ENCODE assay signal across 14 mouse cellular contexts in genomic region chr3:153636094-153636803, GRCm38 (mm10).
DNase-seq lines count a peak whose midpoint lies in the region; ATAC-seq lines count a peak whose summit lies in the region.
"Had no signal": no experiment of that assay in that cellular context is flagged by ENCODE, and none has a peak within 500 bp of the region (broad histone marks: within the 10 kb centered on the region; RNA-seq: fewer than 3 reads in every experiment).

No protein-coding gene starts in this region.

- intact Hi-C loops in gastrocnemius, postnatal 36 days (cut with DNase I) = no loop called here

- H3K27ac ChIP-seq in forebrain, embryonic 10.5 days = 0 out of 2 replicates have a peak overlapping the region, but pooled peaks have one; percentile 12
- no peak overlapping the region for H3K27ac ChIP-seq in forebrain, embryonic 14.5 days (ENCODE audit: low read depth, low read length)
- peak overlapping the region; percentile 42; the same call in 1 of the 2 replicates for H3K27ac ChIP-seq in limb, embryonic 11.5 days (replicated peaks; ENCODE audit: low read depth, low read length)
- no peak overlapping the region for H3K27ac ChIP-seq in limb, embryonic 10.5 days
- peak overlapping the region; percentile 75 for H3K27ac ChIP-seq in limb, embryonic 12.5 days
- H3K27ac ChIP-seq: heart, embryonic 10.5 days had no signal

- H3K4me1 ChIP-seq in forebrain, embryonic 10.5 days = peaks cover 15% of the 10 kb centered on the region; the same call in 1 of the 2 replicates
- H3K4me1 ChIP-seq in forebrain, embryonic 14.5 days (ENCODE audit: control insufficient read depth, insufficient read depth, low read length) = no peaks in the 10 kb centered on the region
- no peaks in the 10 kb centered on the region; the same call in 1 of the 2 replicates for H3K4me1 ChIP-seq in limb, embryonic 11.5 days (ENCODE audit: control insufficient read depth, insufficient read depth, low read length)
- peaks cover 28% of the 10 kb centered on the region for H3K4me1 ChIP-seq in limb, embryonic 10.5 days
- peaks cover 21% of the 10 kb centered on the region for H3K4me1 ChIP-seq in limb, embryonic 12.5 days (replicated peaks)

- H3K4me3 ChIP-seq in forebrain, embryonic 10.5 days = no peak overlapping the region
- no peak overlapping the region for H3K4me3 ChIP-seq in forebrain, embryonic 14.5 days (ENCODE audit: low read depth, low read length)
- H3K4me3 ChIP-seq in limb, embryonic 11.5 days (ENCODE audit: low read depth, low read length) = no peak overlapping the region
- H3K4me3 ChIP-seq in limb, embryonic 10.5 days = no peak overlapping the region
- H3K4me3 ChIP-seq in limb, embryonic 12.5 days (replicated peaks) = no peak overlapping the region
- H3K4me3 ChIP-seq: heart, embryonic 10.5 days had no signal

- H3K9me3 ChIP-seq in forebrain, embryonic 10.5 days = no peaks in the 10 kb centered on the region
- no peaks in the 10 kb centered on the region for H3K9me3 ChIP-seq in forebrain, embryonic 14.5 days (replicated peaks; ENCODE audit: control insufficient read depth, low read length)
- no peaks in the 10 kb centered on the region for H3K9me3 ChIP-seq in limb, embryonic 11.5 days (ENCODE audit: control insufficient read depth, low read length)
- no peaks in the 10 kb centered on the region for H3K9me3 ChIP-seq in limb, embryonic 10.5 days (replicated peaks)
- H3K9me3 ChIP-seq in limb, embryonic 12.5 days = no peaks in the 10 kb centered on the region
- H3K9me3 ChIP-seq: heart, embryonic 10.5 days had no signal

- DNase-seq in forebrain, embryonic 10.5 days (ENCODE audit: extremely low spot score, low spot score) = no peak
- DNase-seq in forebrain, embryonic 14.5 days (ENCODE audit: low spot score) = no peak
- DNase-seq in limb, embryonic 11.5 days (ENCODE audit: low spot score) = no peak
- no peak for DNase-seq in limb, embryonic 10.5 days (ENCODE audit: low spot score)
- DNase-seq in brain, adult 2 months (ENCODE audit: low read depth, low spot score) = peak; percentile 64
- DNase-seq in gastrocnemius, postnatal 36 days = no peak
- no peak for DNase-seq in lung, postnatal 14 days
- DNase-seq: cerebellum, postnatal 10 days; lung, postnatal 10 days; right cerebral cortex, postnatal 14 days had no signal

- H3K36me3 ChIP-seq in forebrain, embryonic 10.5 days (replicated peaks) = no peaks in the 10 kb centered on the region
- no peaks in the 10 kb centered on the region for H3K36me3 ChIP-seq in forebrain, embryonic 14.5 days (ENCODE audit: control insufficient read depth, insufficient read depth, low read length)
- no peaks in the 10 kb centered on the region for H3K36me3 ChIP-seq in limb, embryonic 11.5 days (ENCODE audit: control insufficient read depth, insufficient read depth, low read length)
- H3K36me3 ChIP-seq in limb, embryonic 10.5 days = no peaks in the 10 kb centered on the region
- no peaks in the 10 kb centered on the region for H3K36me3 ChIP-seq in limb, embryonic 12.5 days
- H3K36me3 ChIP-seq: heart, embryonic 10.5 days had no signal

- WGBS in forebrain, embryonic 10.5 days = 71% methylated on average over 2 of the region's 2 CpGs
- WGBS in forebrain, embryonic 14.5 days = 49% methylated on average over 2 of the region's 2 CpGs
- 64% methylated on average over 2 of the region's 2 CpGs for WGBS in limb, embryonic 11.5 days
- WGBS in limb, embryonic 10.5 days = 68% methylated on average over 2 of the region's 2 CpGs
- 50% methylated on average over 2 of the region's 2 CpGs for WGBS in limb, embryonic 12.5 days

- no peak for ATAC-seq in forebrain, embryonic 14.5 days
- ATAC-seq in limb, embryonic 11.5 days (ENCODE audit: insufficient number of reproducible peaks, low FRiP score, low TSS enrichment, low read depth) = no peak
- no peak for ATAC-seq in limb, embryonic 12.5 days (ENCODE audit: insufficient number of reproducible peaks, insufficient read depth, low FRiP score, low TSS enrichment, low read depth)
- ATAC-seq: activated CD4-positive, CD25-positive, alpha-beta regulatory T cell, adult 4 months had no signal

- H3K27me3 ChIP-seq in forebrain, embryonic 10.5 days (ENCODE audit: poor library complexity, severe bottlenecking) = no peaks in the 10 kb centered on the region
- H3K27me3 ChIP-seq in forebrain, embryonic 14.5 days (replicated peaks; ENCODE audit: control insufficient read depth, insufficient read depth, low read length) = no peaks in the 10 kb centered on the region
- no peaks in the 10 kb centered on the region for H3K27me3 ChIP-seq in limb, embryonic 11.5 days (ENCODE audit: control insufficient read depth, insufficient read depth, low read length)
- no peaks in the 10 kb centered on the region for H3K27me3 ChIP-seq in limb, embryonic 10.5 days (ENCODE audit: low read depth, poor library complexity, severe bottlenecking)
- no peaks in the 10 kb centered on the region for H3K27me3 ChIP-seq in limb, embryonic 12.5 days

- no peak overlapping the region for H3K4me2 ChIP-seq in forebrain, embryonic 14.5 days (ENCODE audit: low read length)
- no peak overlapping the region for H3K4me2 ChIP-seq in limb, embryonic 11.5 days (ENCODE audit: low read depth, severe bottlenecking)
- no peak overlapping the region for H3K4me2 ChIP-seq in limb, embryonic 12.5 days
- H3K4me2 ChIP-seq: liver, embryonic 11.5 days had no signal

- H3K9ac ChIP-seq in forebrain, embryonic 14.5 days (ENCODE audit: low read length) = no peak overlapping the region
- H3K9ac ChIP-seq in limb, embryonic 11.5 days (ENCODE audit: low read length) = no peak overlapping the region
- no peak overlapping the region for H3K9ac ChIP-seq in limb, embryonic 12.5 days (replicated peaks)

Comparison
In these comparisons a context has a peak if more than half of its experiments do, and no peak if none do; other contexts are left out.
1. H3K27ac ChIP-seq: peak in forebrain, embryonic 10.5 days (single experiment), limb, embryonic 11.5 days (single experiment) and limb, embryonic 12.5 days (single experiment); none in forebrain, embryonic 14.5 days (single experiment) and limb, embryonic 10.5 days (single experiment).